Mouse (Mus musculus) heart, embryonic 13.5 days (tissue): ENCODE measurements around the gene Hivep1. TPM values are rescaled to one million over a fixed set of nuclear protein-coding genes. Genes with fewer than 3 reads are reported as not detected.

Experiments used
- ATAC-seq: fragments of 200-750 bp; cut with Nextera tagmentation; 2 replicates; pipeline ENCODE4 v1.8.0; 2017; ENCODE audit warnings: moderate TSS enrichment; ENCODE audit not compliant: insufficient number of reproducible peaks, low FRiP score, low TSS enrichment; ENCODE audit errors: extremely low read depth
- H3K27ac ChIP-seq: fragments of 300-500 bp; sonication (generic); replicated peaks from 2 replicates; pipeline ENCODE4 v1.5.1; 2015; ENCODE audit warnings: moderate library complexity, mild to moderate bottlenecking, inconsistent platforms
- H3K27me3 ChIP-seq: fragments of 300-500 bp; sonication (generic); replicated peaks from 2 replicates; pipeline ENCODE4 v1.6.1; 2015; ENCODE audit warnings: mild to moderate bottlenecking, inconsistent platforms
- H3K36me3 ChIP-seq: fragments of 300-500 bp; sonication (generic); 2 replicates; pipeline ENCODE4 v1.6.1; 2015; ENCODE audit warnings: mild to moderate bottlenecking, inconsistent platforms
- H3K4me1 ChIP-seq: fragments of 300-500 bp; sonication (generic); 2 replicates; pipeline ENCODE4 v1.6.1; 2015; ENCODE audit warnings: inconsistent platforms
- H3K4me2 ChIP-seq: fragments of 300-500 bp; sonication (generic); 2 replicates; pipeline ENCODE4 v1.6.1; 2015; ENCODE audit warnings: inconsistent platforms, mild to moderate bottlenecking, moderate library complexity
- H3K4me3 ChIP-seq: fragments of 300-500 bp; sonication (generic); 2 replicates; pipeline ENCODE4 v1.5.1; 2015; ENCODE audit warnings: moderate library complexity, mild to moderate bottlenecking, inconsistent platforms
- H3K9ac ChIP-seq: fragments of 300-500 bp; sonication (generic); 2 replicates; pipeline ENCODE4 v1.6.1; 2015; ENCODE audit warnings: inconsistent platforms, mild to moderate bottlenecking, moderate library complexity
- H3K9me3 ChIP-seq: fragments of 300-500 bp; sonication (generic); 2 replicates; pipeline ENCODE4 v1.6.1; 2016; ENCODE audit warnings: inconsistent platforms
- WGBS: fragments of 180-500 bp; shearing (Covaris S2); methylation state at CpG from one replicate; pipeline ENCODE4 v1.1.7; 2015; ENCODE audit warnings: mixed read lengths; 5-methylcytosine and 5-hydroxymethylcytosine counted together
- polyA plus RNA-seq: library from polyadenylated mRNA; unstranded; fragments of >200 nt; fragmentation: Nextera tagmentation; extraction: Ambion mirVana; gene quantifications from 2 replicates; pipeline ENCODE4 v1.2.1, GENCODE M21; 2015

Hivep1 gene
- polyA plus RNA-seq, 1 experiment from 2014 or later, result 8.3 TPM

GRCm38 (mm10) chr13:42077629-42078028 lies 25.8 kb downstream of the Hivep1 start:
- H3K4me3 ChIP-seq, result no peak overlapping the region
- H3K27ac ChIP-seq, result no peak overlapping the region
- 86% methylated on average over 3 of the region's 3 CpGs for WGBS
- no peaks in the 10 kb centered on the region for H3K9me3 ChIP-seq
- H3K9ac ChIP-seq, result no peak overlapping the region
- H3K36me3 ChIP-seq, result peaks cover 53% of the 10 kb centered on the region
- peaks cover 18% of the 10 kb centered on the region for H3K4me1 ChIP-seq
- ATAC-seq, result no peak
- H3K27me3 ChIP-seq, result no peaks in the 10 kb centered on the region
- H3K4me2 ChIP-seq, result no peak overlapping the region

DNA sequence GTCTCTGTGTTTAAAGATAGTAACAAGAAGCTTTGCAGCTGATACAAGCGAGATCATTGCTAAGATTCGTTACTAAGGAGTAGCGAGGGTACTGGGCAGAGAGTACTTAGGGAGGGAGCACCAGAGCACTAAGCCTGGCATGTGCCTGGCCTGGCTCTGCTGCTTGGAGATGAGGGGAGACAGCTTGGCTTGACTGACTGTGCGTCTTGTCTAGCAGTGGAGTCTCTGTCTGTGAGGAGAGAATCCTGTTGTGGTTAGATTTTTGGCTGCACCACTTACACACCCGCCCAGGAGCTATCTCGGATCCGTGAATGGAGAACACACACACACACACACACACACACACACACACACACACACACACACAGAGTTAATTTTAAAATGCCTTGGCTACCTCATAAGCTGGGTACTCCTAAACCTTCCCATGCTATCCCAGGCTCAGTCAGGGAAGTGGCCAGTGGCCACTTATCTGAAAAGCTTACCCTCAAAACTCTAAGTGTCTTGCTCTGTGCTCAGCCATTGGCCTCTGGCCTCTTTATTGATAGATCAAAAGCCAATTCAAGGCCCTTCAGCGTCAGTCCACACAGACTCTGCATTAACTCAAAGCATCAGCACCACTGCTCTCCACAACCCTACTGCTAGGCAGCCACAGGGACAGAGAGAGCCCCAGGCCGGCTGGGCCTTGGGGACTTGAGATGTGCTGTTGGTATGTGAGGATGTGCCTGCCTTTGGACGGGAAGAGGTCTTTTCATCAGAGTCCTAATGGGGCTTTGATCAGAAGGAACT lies 28.5 kb downstream of the Hivep1 start:
- Histone ChIP-seq H3K4me1 (peaks cover 10% of the 10 kb centered on the region), H3K27me3 (no peaks in the 10 kb centered on the region), H3K9me3 (no peaks in the 10 kb centered on the region), H3K9ac (no peak overlapping the region), H3K4me3 (no peak overlapping the region), H3K27ac (no peak overlapping the region), H3K4me2 (no peak overlapping the region), H3K36me3 (peaks cover 58% of the 10 kb centered on the region)
- WGBS, result 52% methylated on average over 10 of the region's 10 CpGs
- ATAC-seq, result no peak

DNA sequence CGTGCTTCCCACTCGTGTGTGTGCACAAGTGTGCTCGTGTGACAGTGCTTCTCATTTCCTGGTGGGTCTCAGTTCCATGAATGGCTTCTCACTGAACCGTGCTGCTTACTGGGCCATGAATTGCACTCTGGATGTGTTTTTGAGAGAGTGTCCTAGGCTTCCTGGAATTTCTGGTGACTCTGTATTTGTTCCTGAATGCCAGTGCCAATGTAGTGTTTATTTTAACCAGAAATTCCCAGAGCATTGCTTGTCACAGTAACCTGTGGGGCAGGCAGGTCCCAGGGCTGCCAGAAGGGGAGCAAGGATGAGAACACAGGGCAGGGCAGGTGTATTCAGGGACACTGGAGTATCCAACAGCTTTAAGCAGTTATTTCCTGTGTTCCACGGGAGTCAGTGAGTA lies 36.5 kb downstream of the Hivep1 start:
- H3K4me1 ChIP-seq, result peaks cover 31% of the 10 kb centered on the region
- 69% methylated on average over 5 of the region's 5 CpGs for WGBS
- no peak overlapping the region for H3K9ac ChIP-seq
- no peak overlapping the region for H3K27ac ChIP-seq
- ATAC-seq, result no peak
- H3K4me2 ChIP-seq, result no peak overlapping the region
- no peaks in the 10 kb centered on the region for H3K9me3 ChIP-seq
- no peaks in the 10 kb centered on the region for H3K27me3 ChIP-seq
- peaks cover 3% of the 10 kb centered on the region; the same call in 1 of the 2 replicates for H3K36me3 ChIP-seq
- H3K4me3 ChIP-seq, result no peak overlapping the region

DNA sequence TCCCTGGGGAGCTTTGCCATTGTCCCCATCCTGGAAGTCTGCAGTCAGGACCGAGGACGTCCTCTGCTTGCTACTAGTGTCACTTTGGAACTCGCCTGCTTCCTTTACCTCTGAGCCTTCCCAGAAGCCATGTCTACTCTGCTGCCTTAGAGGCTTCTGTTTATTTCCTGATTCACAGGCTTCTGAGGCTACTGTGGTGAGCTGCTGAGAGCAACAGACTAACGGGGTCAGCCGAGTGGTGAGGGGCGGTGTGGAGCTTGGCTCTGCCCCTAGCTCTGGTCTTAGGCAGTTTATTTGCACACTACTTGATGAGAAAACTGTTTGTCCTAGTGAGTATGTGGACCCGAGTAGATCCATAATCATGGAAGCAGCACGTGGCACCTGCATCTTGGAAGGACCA lies 37.2 kb downstream of the Hivep1 start:
- H3K36me3 ChIP-seq, result no peaks in the 10 kb centered on the region
- WGBS, result 62% methylated on average over 8 of the region's 8 CpGs
- H3K27ac ChIP-seq, result no peak overlapping the region
- no peaks in the 10 kb centered on the region for H3K27me3 ChIP-seq
- H3K4me1 ChIP-seq, result peaks cover 37% of the 10 kb centered on the region
- H3K9me3 ChIP-seq, result no peaks in the 10 kb centered on the region
- no peak overlapping the region for H3K4me2 ChIP-seq
- H3K9ac ChIP-seq, result no peak overlapping the region
- no peak overlapping the region for H3K4me3 ChIP-seq
- ATAC-seq, result no peak

DNA sequence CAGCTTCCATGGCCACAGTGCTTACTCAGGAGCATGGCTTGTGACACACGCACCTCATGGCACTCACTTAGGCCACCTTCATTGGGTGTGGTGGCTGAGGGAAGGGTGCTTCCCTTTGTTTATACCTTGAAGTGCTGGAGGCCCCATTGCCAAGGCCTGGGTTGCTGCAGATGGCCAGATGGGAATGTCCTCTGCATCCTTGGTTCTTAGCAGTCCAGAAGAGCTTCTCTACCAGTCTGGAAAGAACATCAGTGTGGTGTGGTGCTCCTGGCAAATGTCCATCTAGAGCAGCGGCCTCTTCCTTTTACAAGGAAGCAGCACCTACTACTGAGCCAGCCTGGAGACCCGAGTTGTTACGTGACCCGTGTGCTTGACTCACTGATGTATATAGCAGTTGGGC lies 38.9 kb downstream of the Hivep1 start:
- no peaks in the 10 kb centered on the region for H3K27me3 ChIP-seq
- no peak overlapping the region for H3K9ac ChIP-seq
- 83% methylated on average over 5 of the region's 5 CpGs for WGBS
- no peak overlapping the region for H3K27ac ChIP-seq
- H3K4me1 ChIP-seq, result peaks cover 41% of the 10 kb centered on the region
- no peak for ATAC-seq
- no peak overlapping the region for H3K4me2 ChIP-seq
- no peaks in the 10 kb centered on the region for H3K9me3 ChIP-seq
- H3K4me3 ChIP-seq, result no peak overlapping the region
- H3K36me3 ChIP-seq, result no peaks in the 10 kb centered on the region

GRCm38 (mm10) chr13:42092392-42093139 lies 40.7 kb downstream of the Hivep1 start:
- H3K4me1 ChIP-seq, result peaks cover 52% of the 10 kb centered on the region

DNA sequence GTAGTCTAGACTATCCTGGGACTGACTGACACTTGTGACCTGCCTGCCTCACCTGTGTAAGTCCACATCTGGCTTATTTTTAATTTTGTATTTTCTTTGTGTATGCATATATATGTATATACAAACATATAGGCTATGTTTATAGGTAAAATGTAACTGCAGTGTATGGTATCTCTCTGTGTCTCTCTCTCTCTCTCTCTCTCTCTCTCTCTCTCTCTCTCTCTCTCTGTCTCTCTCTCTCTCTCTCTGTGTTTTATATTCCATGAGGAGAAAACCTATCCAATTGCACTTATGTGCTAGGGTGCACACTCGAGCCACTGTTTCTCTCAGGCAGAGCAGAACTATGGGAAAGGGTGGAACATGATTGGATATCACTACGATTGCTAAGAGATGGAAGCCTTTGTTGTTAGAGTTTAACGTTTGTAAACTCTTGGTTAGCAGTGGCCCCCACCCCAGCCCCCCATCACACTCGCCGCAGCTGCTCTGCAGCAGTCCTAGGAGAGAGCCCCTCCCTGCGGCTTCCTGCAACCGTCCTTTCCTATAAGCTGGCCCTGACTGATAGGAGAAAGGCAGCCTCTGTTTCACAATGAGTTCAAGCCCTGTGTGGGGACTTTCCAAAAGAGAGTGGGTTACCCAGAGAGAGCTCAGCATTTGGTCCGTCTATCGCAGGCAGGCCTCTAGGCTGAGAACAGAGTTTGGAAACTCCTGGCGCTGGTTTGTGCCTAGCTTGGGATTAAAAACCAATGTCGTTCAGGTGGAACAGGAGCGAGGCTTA lies 41.6 kb downstream of the Hivep1 start:
- WGBS, result 54% methylated on average over 12 of the region's 12 CpGs
- H3K9me3 ChIP-seq, result peaks cover 5% of the 10 kb centered on the region; the same call in 1 of the 2 replicates
- peaks cover 6% of the 10 kb centered on the region for H3K36me3 ChIP-seq
- H3K27ac ChIP-seq, result no peak overlapping the region
- ATAC-seq, result no peak
- H3K27me3 ChIP-seq, result no peaks in the 10 kb centered on the region
- H3K4me2 ChIP-seq, result no peak overlapping the region
- no peak overlapping the region for H3K9ac ChIP-seq
- peaks cover 52% of the 10 kb centered on the region for H3K4me1 ChIP-seq
- H3K4me3 ChIP-seq, result no peak overlapping the region

More at GRCm38 (mm10) chr13:42092392-42093139, 40.7 kb downstream of the Hivep1 start:
- H3K27me3 ChIP-seq, result no peaks in the 10 kb centered on the region
- 52% methylated on average over 8 of the region's 8 CpGs for WGBS
- H3K27ac ChIP-seq, result 0 out of 2 replicates have a peak overlapping the region, but pooled peaks have one; percentile 24
- no peaks in the 10 kb centered on the region for H3K36me3 ChIP-seq
- no peak overlapping the region for H3K9ac ChIP-seq
- no peak overlapping the region for H3K4me2 ChIP-seq
- no peak overlapping the region for H3K4me3 ChIP-seq
- no peaks in the 10 kb centered on the region for H3K9me3 ChIP-seq
- no peak for ATAC-seq

GRCm38 (mm10) chr13:42095826-42096515 lies 44.1 kb downstream of the Hivep1 start:
- Histone ChIP-seq H3K4me2 (peak overlapping the region; percentile 24), H3K4me3 (no peak overlapping the region), H3K27ac (peak overlapping the region; percentile 70), H3K9me3 (peaks cover 5% of the 10 kb centered on the region; the same call in 1 of the 2 replicates), H3K9ac (peak overlapping the region; percentile 65), H3K27me3 (no peaks in the 10 kb centered on the region), H3K36me3 (peaks cover 6% of the 10 kb centered on the region), H3K4me1 (peaks cover 48% of the 10 kb centered on the region)
- no peak for ATAC-seq
- WGBS, result 43% methylated on average over 10 of the region's 10 CpGs

- ATAC-seq, result no peak
- peaks cover 5% of the 10 kb centered on the region; the same call in 1 of the 2 replicates for H3K9me3 ChIP-seq
- no peaks in the 10 kb centered on the region for H3K27me3 ChIP-seq
- no peak overlapping the region for H3K27ac ChIP-seq
- H3K4me2 ChIP-seq, result no peak overlapping the region
- no peak overlapping the region for H3K4me3 ChIP-seq
- H3K4me1 ChIP-seq, result peaks cover 47% of the 10 kb centered on the region
- peaks cover 6% of the 10 kb centered on the region for H3K36me3 ChIP-seq
- H3K9ac ChIP-seq, result no peak overlapping the region
Measured at GRCm38 (mm10) chr13:42097109-42097508, 45.3 kb downstream of the Hivep1 start.

- no peak overlapping the region for H3K27ac ChIP-seq
- 89% methylated on average over 1 of the region's 1 CpGs for WGBS
- no peak overlapping the region for H3K4me3 ChIP-seq
- no peak overlapping the region for H3K9ac ChIP-seq
- peaks cover 5% of the 10 kb centered on the region; the same call in 1 of the 2 replicates for H3K9me3 ChIP-seq
- H3K36me3 ChIP-seq, result peaks cover 6% of the 10 kb centered on the region
- no peak overlapping the region for H3K4me2 ChIP-seq
- H3K4me1 ChIP-seq, result peaks cover 51% of the 10 kb centered on the region
- no peak for ATAC-seq
- H3K27me3 ChIP-seq, result no peaks in the 10 kb centered on the region
Measured at GRCm38 (mm10) chr13:42098522-42098921, 46.7 kb downstream of the Hivep1 start.
